Mouse (Mus musculus) cerebellum, postnatal 25 days (tissue): ENCODE results near the gene Ankrd13c.
"Not testable (repeated sequence)": the region's sequence is repeated elsewhere in the genome, so short reads cannot be mapped to it uniquely, and the experiment has no call there.

ENCODE experiments used
- DNase-seq, 2 experiments: peaks; one replicate each; pipeline ENCODE4 v3.0.0; 2021; ENCODE audit warnings: mixed read lengths in 2 of 2

The Ankrd13c gene

GRCm38 (mm10) chr3:157946843-157947358, at the start of gene Ankrd13c:
Ankrd13c (plus strand) TSS chr3:157947239.
- DNase-seq = peak; percentile 93 to 96

GRCm38 (mm10) chr3:157897645-157898044, 49.4 kb upstream of the Ankrd13c start:
- DNase-seq = no peak

GRCm38 (mm10) chr3:157899986-157900385, 47.1 kb upstream of the Ankrd13c start:
- no peak for DNase-seq

- no peak for DNase-seq
Observed at GRCm38 (mm10) chr3:157901721-157902120, 45.3 kb upstream of the Ankrd13c start.

- no peak for DNase-seq
Observed at GRCm38 (mm10) chr3:157908166-157908565, 38.9 kb upstream of the Ankrd13c start.

GRCm38 (mm10) chr3:157910262-157910661, 36.8 kb upstream of the Ankrd13c start:
- no peak for DNase-seq

GRCm38 (mm10) chr3:157912155-157912554, 34.9 kb upstream of the Ankrd13c start:
- DNase-seq = no peak

- no peak for DNase-seq
Observed at GRCm38 (mm10) chr3:157916336-157916735, 30.7 kb upstream of the Ankrd13c start.

- DNase-seq = no peak
Observed at GRCm38 (mm10) chr3:157921376-157921775, 25.7 kb upstream of the Ankrd13c start.

GRCm38 (mm10) chr3:157923268-157923835, 23.7 kb upstream of the Ankrd13c start:
- no peak for DNase-seq

GRCm38 (mm10) chr3:157924692-157925328, 22.2 kb upstream of the Ankrd13c start, which contains the start of gene Cth:
Cth (minus strand) TSS chr3:157925077.
- DNase-seq = peak; percentile 86 to 91

- DNase-seq = no peak
Observed at GRCm38 (mm10) chr3:157925706-157926510, 21.1 kb upstream of the Ankrd13c start.

GRCm38 (mm10) chr3:157926761-157927160, 20.3 kb upstream of the Ankrd13c start:
- no peak for DNase-seq

- DNase-seq = no peak
Observed at GRCm38 (mm10) chr3:157928731-157929130, 18.3 kb upstream of the Ankrd13c start.

- no peak for DNase-seq
Observed at GRCm38 (mm10) chr3:157929417-157929816, 17.6 kb upstream of the Ankrd13c start.

GRCm38 (mm10) chr3:157931592-157931991, 15.4 kb upstream of the Ankrd13c start:
- DNase-seq = no peak

GRCm38 (mm10) chr3:157932074-157932473, 15.0 kb upstream of the Ankrd13c start:
- no peak for DNase-seq

GRCm38 (mm10) chr3:157933223-157933622, 13.8 kb upstream of the Ankrd13c start:
- DNase-seq = not testable (repeated sequence)

GRCm38 (mm10) chr3:157934301-157934823, 12.7 kb upstream of the Ankrd13c start:
- DNase-seq = no peak

- no peak for DNase-seq
Observed at GRCm38 (mm10) chr3:157938585-157938984, 8.5 kb upstream of the Ankrd13c start.

- DNase-seq = no peak
Observed at GRCm38 (mm10) chr3:157947383-157948280, 593 bp downstream of the Ankrd13c start.

- DNase-seq = no peak
Observed at GRCm38 (mm10) chr3:157952716-157953115, 5.7 kb downstream of the Ankrd13c start.
